Mouse (Mus musculus) naive thymus-derived CD4-positive, alpha-beta T cell, adult 5 months (primary cell): ENCODE results near the gene Olfr308. TPM values are rescaled to one million over a fixed set of nuclear protein-coding genes. Genes with fewer than 3 reads are reported as not detected.

Experiments
- polyA plus RNA-seq: library from polyadenylated mRNA; unstranded; fragments of 100-300 nt; shearing (Covaris generic); gene quantifications from one replicate; pipeline ENCODE4 v1.2.1, GENCODE M21; 2017

Olfr308 gene
- not detected for polyA plus RNA-seq

GRCm38 (mm10) chr7:86325530-86325929, at the start of gene Olfr308:
Gene Olfr308 (minus strand): TSS chr7:86325630.

DNA sequence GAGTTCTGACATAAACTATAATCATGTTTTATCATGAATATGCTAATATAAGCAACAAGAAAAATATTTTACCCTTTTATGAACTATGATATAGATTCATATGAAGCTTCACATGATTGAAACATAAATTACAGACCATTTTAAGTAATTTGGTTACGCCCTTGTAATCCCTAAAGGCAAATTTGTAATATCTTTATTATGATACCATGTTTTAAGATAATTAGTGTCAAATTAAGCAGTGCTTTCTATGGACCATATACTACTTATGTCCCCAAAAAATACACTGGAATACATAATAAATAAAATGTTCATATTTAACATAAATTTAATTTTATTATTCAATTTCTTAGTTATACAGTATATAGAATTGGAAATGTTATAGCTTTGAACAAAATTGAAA, 41.4 kb upstream of the Olfr308 start, which contains the start of gene Olfr305:
TSS of gene Olfr305 (minus strand) at position 101 of the 400 bp plus-strand sequence.

DNA sequence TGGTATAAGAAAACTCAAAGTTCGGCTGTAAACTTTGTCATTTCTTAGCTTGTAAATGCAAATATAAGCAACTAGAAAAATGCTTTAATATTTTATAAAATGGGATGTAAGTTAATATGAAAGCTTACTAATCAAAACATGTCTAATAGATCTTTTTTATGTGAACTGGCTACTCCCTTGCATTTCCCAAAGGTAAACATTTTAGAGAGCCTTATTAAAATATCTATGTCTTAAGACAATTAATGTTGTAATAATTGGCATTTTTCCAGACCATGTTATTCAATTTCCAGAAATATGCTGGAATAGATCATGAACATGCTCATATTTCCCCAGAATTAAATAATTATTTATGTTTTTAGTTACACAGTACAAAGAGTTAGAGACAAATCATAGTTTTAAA, 12.1 kb upstream of the Olfr308 start, which contains the start of gene Olfr307:
TSS of gene Olfr307 (minus strand) at position 101 of the 400 bp plus-strand sequence.

DNA sequence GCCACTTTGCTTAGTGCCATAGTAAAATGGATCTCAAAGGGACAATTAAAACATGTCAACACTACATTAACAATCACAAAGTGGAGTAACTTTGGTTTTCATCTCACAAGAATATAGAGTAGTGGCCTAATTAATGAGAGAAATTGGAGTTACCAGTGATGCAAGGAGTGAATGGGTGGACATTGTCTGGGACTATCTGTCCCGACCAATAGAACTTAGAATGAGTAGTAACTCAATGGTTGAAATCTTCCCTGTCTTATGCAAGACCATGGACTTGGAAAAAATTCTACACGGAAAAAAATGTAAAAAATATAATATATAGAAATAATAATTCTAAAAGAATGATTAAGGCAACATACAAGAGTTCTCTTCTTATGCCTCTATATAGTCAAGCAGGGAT, 11.8 kb downstream of the Olfr308 start, which contains the start of gene Olfr309:
TSS of gene Olfr309 (minus strand) at position 101 of the 400 bp plus-strand sequence.

GRCm38 (mm10) chr7:86277072-86277471, 48.4 kb downstream of the Olfr308 start, which contains the start of gene Olfr310:
Gene Olfr310 (minus strand): TSS chr7:86277172.

Other genes with a start within 250 kb of the Olfr308 start
- not detected for gene Vmn2r75, start 153.9 kb downstream of the Olfr308 start, polyA plus RNA-seq
- 0.07 TPM for gene Vmn2r76, start 79.3 kb downstream of the Olfr308 start, polyA plus RNA-seq
- not detected for gene Olfr310, start 48.5 kb downstream of the Olfr308 start, polyA plus RNA-seq
- not detected for gene Olfr309, start 11.9 kb downstream of the Olfr308 start, polyA plus RNA-seq
- gene Olfr307, start 12.0 kb upstream of the Olfr308 start, polyA plus RNA-seq: not detected
- gene Olfr305, start 41.3 kb upstream of the Olfr308 start, polyA plus RNA-seq: not detected
- not detected for gene Olfr304, start 61.0 kb upstream of the Olfr308 start, polyA plus RNA-seq
- gene Olfr303, start 72.2 kb upstream of the Olfr308 start, polyA plus RNA-seq: not detected
- gene Olfr301, start 78.2 kb upstream of the Olfr308 start, polyA plus RNA-seq: not detected
- gene Olfr299, start 134.3 kb upstream of the Olfr308 start, polyA plus RNA-seq: not detected
- gene Olfr298, start 166.9 kb upstream of the Olfr308 start, polyA plus RNA-seq: not detected
- not detected for gene Olfr297, start 194.3 kb upstream of the Olfr308 start, polyA plus RNA-seq